Mouse (Mus musculus) ovary, postnatal 36 days (tissue): ENCODE measurements around the gene Smdt1.

ENCODE experiments used
- DNase-seq: peaks from one replicate; pipeline ENCODE4 v3.0.0; 2022; ENCODE audit warnings: low spot score, mixed read lengths

Gene Smdt1

DNA sequence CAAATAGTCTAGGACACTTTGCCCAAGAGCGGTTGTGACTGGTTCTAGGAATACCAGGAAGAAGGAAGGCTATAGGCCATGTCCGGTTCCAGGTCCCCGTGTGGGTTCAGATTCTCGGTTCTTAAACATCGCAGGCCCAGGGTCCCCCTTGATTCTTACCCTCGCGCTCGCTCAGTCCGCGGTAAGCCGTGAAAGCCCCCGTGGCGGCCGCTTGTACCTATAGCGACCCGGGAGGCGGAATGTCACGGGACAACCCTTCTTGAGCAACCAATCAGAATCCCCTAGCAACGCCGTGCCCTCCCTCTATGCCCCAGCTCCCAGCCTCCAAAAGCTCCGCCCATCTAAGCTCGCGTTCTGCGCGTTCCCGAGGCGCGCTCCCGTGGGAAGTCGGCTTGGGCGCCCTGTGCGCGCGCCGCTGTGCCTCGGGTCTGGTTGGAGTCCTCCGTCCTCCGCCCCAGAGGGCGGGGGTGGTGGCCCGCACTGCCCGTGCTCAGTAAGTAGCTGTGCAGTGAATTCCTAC is at the start of gene Smdt1, which contains the start of the genes Naga and Pheta2:
Smdt1 (plus strand) TSS at position 367 of the 520 bp plus-strand sequence.
Naga (minus strand) TSS at position 333 of the 520 bp plus-strand sequence.
Pheta2 (plus strand) TSS at position 350 of the 520 bp plus-strand sequence.
- DNase-seq: peak; percentile 96

DNA sequence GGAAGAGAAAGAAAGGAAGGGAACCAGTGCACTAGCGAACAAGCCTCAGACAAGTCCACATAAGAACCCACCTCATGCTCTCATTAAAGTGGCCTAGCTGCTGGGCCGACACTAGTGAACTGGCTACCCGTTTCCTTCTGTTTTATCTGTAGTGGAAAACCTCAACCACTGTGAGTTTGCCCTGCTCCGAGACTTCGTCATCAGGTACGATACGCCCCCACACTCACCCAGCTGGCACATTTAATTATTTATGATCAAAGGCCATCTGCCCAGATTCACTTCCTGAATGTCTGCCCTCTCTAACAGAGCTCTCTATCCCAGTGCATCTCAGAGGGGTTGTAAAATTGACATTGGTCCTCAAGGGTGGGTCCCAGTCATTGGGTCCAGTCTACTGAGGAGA is 48.5 kb upstream of the Smdt1 start:
- DNase-seq: no peak

DNA sequence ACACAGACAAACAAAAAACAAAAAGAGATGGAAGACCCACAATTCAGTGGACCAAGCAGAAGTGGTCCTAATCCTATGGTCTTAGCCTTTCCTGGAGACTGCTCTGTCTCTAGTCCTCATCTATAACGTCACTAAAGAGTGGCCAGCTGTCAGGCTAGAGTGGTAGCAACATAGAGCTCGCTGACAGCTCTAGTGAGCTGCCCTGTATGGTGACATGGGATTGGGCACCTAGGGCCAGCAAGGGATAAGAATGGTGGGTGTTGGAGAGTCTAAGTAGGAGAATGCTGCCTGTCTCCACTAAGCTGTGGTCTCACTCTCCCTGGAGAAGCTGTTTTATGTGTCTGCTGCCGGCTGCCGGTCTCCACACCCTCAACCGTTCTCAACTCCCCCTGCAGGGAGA is 45.9 kb upstream of the Smdt1 start:
- DNase-seq: no peak

DNA sequence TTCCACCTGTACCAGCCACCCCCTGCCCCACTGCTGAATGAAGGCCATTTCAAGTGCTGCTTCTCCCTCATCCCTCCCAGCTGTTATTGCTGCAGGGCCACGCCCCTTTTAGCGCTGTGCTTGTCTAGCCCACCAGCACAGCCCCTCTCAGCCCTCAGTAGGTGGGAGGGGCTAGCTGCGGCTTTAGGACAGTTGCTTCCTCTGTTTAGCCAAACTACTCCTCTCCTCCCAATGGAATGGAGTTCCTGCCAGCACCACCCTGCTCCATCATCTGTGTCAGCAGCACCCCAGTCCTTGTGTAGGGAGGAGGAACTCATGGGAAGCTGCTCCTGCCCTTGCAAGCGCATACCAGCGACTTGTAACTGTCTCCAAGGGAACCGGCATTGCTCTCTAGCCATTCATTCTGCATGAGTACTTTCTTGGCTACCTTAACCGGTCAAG is 45.5 kb upstream of the Smdt1 start:
- no peak for DNase-seq

DNA sequence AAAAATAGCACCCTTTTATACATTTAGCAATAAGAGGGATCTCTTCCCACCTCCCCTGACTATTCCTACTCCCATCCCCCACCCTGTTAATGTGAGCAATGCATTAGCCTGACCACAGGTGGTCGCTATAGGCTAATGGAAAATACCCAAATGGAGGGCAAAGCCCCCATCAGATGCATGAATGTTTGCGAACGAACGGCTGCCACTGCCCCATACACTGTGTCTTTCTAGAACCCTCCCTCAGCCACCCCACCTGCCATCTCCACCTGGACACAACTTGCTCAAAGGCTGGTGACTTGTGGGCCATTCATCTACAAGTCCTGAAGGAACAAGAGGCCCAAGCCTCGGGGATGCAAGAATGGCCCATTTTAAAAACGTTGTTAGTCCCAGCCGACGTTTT is 44.7 kb upstream of the Smdt1 start:
- DNase-seq: no peak

DNA sequence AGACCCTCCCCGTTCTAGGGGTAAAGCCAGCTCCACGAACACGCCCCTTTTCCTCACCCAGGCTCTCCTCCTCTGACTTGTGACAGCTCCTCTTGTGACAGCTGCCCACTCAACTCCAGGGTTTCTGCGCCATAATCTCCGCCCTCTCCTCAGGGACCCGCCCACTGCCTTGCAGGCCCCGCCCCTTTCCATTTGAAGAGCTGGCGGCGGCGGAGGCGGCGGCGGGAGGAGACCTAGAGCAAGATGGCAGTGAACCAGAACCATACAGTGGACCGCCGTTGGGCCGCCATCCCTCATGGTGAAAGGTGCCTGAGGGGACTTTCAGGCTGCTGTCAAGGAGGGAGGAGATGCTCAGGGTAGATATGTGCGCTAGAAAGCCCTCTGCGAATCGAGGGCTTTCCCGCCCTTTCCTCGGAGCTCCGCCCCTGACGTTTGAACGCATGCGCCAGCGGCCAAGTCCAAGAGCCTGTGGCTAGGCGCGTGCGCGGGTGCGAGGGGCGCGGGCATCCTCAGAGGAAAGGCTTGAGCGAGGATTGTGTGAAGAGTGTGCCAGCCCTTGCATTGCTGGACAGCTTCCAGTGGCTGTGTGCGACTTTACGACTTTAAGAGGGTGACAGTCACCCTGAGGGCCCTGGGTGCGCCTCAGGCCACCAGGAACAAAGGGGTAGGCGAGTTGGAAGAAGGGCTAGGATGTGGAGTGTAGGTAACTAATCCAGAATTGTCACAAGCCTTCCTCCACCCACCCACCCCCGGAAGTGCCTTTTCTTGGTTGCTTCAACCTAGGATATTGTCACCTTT is 39.8 kb upstream of the Smdt1 start, which contains the start of gene Wbp2nl:
Wbp2nl (plus strand) TSS at position 191 of the 798 bp plus-strand sequence.
- no peak for DNase-seq

DNA sequence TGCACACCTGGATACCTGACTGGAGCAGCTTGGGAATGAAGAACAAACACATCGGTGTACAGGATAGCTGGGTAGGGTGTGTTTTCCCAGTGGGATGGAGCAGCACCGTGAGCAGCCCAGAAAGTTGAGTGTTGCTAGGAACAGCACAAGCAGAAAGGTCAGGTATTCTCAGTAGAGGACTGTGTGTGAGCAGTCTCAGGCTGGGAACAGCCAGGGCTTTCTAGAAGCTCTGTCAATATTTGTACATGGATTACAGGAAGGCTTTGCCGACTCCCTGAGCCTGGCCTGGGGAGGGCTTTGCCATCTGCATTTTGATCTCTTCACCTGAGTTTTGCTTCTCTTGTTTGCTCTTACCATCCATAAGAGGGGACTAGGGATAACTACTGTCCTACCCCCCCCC is 31.7 kb upstream of the Smdt1 start:
- DNase-seq: no peak

DNA sequence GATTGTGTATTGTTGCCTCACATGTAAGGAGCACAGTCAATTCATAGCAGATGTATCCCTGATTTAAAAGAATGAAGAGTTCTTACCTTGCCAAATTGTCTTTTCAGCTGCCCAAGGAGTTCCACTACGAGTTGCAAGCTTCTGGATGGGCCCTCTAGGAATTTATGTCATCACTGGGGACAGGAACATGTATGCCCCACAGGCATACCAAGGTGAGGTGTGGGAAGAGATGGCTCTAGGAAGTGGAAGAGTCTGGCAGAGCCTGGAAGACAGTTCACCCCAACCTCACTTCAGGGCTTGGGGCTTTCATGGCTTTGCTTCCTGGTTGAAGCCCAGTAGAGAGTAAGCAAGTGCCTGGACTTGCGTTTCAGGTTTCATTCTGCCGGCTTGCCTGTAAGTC is 30.3 kb upstream of the Smdt1 start:
- no peak for DNase-seq

DNA sequence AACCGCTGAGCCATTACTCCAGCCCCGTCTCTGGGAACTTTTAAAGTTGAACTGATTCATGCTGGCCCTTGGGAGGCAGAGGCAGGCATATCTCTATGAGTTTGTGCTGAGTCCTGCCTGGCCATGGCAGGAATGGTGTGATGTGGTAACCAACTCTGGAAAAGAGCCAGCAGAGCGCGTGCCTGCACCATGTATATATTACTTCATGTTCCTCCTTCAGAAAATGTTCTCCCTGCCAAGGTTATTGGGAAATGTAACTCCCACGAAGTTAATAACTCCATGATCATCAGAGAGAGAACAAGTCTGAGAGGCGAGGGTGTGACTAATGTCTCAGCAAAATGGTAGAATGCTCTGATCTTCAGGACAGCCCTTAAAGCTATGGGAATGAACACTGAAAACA is 20.9 kb upstream of the Smdt1 start:
- no peak for DNase-seq

DNA sequence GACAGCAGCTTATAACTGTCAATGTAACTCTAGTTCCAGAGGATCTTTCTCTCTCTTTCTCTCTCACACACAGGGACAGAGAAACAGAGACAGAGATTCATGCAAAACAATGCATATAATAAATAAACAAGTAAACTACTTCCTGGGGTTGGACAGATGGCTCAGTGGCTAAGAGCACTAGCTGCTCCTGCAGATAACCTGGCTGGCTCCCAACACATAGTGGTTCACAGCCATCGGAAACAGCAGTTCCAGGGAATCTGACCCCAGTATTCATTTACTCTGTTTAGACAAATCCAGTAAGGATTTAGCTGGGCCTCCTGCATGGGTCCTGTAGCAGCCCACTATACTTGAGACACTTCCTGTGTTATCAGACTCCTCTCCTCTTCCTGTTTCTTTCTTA is 19.1 kb upstream of the Smdt1 start:
- DNase-seq: no peak

DNA sequence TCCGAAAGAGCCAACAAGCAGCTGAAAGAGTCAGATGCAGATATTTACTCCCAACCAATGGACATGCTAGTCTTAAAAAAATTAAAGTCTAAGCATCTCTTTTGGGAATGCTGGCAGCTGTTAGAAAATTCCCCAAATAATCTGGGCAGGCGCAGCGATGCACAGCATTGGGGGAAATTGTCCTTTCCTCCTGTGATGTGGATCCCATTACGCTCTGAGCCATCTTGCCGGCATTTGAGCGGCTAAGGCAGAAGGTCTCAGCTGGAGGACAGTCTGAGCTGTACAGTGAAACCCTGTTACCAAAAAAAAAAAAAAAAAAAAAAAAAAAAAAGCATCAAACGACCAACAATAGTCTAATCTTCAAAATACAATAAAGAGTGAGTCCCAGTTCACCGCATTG is 16.6 kb upstream of the Smdt1 start:
- no peak for DNase-seq

DNA sequence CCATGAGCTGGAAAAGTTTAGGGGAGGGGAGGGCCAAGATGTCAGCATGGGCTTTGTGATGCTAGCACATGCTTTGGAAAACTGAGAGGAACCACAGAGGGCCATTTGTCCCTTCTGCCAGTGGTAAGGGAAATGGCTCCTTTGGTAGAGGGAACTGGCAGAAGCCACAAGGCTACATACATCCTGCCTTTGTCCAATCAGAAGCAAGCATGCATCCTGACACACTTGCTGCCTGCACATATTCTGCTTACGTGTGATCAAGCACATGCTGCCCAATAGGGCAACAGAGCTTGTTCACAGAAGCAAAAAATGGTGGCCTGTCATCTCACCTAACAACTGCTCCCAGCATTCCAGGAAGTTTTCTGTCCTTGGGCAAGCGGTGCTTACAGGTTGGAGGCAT is 13.4 kb upstream of the Smdt1 start:
- DNase-seq: no peak

DNA sequence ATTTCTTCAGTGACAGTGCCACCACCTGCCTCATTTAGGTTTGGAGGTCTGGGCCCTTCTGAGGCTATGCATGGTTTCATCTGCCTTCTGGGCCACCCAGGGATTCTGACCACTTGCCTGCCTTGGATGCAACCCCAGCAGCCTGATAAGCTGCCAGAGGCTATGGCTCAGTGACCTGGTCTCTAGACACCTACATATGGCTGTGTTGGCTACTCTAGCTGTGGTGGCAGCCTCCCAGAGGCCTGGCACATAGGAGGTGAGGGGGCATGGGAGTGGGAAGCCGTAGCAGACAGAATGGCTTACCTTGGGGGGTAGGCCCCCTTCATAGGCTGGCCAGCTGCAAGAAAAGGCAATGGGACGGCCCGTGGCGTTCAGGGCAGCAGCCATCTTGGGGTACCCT is 3.6 kb upstream of the Smdt1 start:
- no peak for DNase-seq

DNA sequence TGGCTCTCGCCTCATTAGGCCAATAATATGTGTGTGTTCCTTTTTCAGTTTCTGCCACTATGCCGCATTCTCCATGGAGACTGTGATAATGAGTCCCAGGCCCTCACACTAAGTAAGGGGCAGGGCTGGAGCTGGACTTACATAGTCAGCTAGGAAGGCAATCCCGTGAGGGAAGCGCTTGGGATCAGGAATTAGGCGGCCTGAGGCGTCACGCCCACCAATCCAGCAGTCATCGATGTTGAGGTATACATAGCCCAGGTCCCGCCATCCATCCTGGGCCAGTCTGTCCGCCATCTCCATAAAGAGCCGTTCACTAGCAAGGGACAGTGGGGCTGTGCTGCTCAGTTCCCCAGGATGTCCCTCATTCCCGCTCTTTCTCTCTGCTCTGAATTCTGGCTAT is 2.1 kb upstream of the Smdt1 start:
- no peak for DNase-seq

DNA sequence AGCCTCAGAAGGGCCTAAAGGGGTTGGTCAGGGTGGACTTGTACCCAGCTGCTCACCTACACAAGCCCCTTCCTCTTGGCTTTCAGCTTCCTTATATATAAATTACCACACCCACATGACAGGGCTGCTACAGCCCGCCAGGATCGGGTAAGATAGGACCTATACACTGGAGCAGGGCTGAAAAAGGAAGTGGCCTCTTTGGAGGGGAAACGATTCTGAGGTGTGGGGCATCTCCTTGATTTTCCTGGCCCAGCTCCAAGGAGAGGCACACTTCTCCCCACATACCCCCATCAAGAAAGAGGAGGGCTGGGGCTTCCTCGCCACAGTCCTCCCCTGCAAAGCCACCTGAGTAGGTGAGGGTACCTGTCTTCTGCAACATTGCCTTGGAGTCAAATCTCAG is 884 bp upstream of the Smdt1 start:
- DNase-seq: no peak

DNA sequence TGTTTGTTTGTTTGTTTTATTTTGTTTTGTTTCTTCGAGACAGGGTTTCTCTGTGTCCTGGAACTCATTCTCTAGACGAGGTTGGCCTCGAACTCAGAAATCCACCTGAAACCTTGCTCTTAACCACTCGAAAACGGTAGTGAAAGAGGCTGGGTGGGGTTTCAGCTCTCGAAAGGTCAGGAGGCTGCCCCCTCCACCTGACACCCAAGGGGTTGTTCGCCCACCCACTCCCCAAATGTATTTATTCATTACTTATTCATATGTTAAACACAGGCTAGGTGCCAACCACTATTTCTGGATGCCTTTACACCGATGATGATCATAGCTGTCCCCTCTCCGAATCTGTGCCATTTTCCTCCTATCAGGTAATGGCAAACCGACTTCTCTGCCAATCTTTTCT is 391 bp downstream of the Smdt1 start:
- no peak for DNase-seq

DNA sequence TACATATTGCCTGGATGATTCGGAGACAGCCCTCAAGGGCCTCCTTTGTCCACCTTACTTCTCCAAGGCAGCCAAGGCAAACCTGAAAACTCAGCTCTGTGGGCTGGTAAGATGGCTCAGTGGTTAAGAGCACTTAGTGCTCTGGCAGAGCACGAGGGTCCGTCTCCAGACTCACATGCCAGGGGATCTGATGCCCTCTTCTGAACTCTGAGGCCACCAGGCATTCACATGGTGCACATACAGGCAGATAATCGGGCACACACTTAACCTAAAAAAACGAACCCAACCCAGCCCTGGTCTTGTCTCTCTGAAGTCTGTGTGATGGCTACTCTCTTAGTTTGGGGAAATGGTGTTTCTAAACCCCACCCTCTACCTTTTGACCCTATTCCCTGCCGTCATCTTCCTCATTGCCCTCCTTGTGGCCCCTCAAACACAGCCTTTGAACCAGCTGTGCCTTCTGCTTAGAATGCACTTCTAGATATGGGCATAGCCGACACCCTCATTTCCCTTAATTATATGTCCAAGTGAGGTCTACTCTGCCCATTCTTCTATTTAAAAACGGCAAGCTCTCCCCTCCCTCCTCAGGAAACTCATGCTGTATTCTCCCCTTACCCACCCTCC is 985 bp downstream of the Smdt1 start:
- no peak for DNase-seq

DNA sequence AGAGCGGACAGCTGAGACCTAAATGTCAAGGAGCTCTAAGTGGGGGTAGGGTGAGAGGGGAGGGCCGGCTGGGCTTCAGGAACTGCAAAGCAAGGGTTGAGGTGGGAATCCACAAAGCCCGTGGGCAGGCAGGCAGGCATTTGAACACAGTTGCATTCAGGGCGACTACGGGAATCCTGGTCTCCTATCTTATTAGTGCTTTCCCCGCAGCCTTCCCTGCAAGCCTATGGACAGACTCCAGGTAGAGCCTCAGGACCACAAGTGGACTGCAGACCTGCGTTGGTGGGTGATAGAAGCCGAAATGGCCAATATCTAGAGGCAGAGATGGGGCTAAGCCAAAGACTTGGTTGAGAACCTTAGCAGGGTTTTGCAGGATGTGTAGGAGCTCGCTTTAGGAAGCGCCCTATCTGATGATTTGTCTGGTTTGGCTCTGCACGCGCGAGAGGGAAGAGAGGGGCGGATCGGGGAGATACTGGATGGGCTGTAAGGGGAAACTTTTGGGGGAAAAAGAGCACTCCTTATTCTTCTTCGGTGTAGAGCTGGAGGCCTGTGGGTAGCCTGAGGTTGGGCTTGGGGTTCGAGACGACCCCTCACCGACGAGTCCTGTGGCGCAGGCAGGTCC is 1.8 kb downstream of the Smdt1 start:
- DNase-seq: no peak

DNA sequence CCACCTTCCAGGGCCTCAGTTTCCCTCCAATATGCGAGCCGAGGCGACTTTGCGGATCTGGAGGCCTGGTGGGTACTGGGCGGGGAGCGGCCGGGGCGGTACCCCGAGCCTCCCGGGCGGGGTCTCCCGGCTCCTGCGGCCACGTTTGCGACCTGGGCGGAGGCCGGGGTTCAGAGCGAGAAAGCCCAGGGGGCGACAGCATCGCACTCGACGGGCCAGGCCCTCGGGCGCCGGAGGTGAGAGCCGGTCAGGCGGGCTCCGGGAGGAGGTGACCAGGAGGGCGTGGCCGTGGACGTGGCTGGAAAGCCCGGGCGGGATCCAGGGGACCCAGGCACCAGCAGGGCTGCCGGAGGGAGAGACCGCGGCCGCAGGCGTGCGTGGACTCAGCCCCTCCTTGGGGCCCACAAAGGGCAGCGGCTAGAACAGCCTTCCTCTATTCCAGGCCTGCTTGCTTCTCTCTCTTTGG is 2.3 kb downstream of the Smdt1 start:
- DNase-seq: peak; percentile 59

DNA sequence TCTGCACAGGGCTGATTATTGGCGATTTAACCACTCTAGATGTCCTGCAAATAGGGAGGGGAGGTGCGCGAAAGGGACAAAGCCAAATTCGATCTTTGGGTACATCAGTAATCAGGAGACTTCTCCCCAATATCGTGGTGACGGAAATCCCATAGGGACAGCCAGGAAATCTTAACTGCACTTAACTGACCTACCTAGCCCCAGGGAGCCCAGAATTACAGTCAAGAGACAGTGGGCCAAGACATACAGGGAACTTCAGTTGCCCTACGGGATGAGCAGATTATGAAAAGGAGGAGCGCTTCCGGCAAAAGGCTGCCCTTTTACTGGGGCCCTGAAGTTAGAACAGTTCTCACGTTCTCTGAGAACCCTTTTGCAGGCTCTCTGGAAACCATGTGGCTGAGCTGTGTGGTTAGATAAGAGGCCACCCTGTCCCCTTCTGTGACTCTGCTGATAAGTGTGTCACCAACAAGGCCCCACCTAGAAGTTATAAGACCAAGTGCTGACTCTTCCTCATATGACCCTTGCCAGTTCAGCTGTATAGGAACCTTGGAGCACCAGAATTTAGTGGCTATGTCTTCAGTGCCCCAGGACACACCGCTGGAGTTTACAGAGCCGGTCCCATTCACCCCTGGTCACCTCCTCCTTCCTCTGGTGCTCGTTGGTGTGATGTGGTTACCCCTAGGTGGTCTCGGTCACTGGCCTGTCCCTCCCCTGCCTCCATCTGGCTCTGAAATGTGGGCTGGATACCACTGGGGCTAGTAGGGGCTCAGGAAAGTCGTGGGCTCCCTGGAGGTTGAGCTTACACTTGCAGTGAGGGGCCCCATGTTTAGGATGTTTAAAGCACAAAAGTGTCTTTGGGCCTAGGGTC is 3.1 kb downstream of the Smdt1 start:
- no peak for DNase-seq

DNA sequence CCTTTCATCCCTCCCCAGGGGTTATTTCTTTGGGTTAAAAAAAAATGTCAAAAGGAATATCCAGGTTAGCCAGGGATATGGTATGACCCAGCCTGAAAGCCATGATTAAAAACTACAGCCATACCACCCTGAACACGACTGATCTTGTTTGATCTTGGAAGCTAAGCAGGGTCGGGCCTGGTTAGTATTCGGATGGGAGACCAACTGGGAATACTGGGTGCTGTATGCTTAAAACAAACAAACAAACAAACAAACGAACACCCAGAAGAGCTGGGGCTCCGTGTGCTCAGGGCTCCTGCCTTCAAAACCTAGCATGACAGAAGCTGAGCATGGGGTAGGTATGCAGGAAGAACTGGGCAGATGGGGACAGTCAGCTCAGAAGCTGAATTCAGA is 3.8 kb downstream of the Smdt1 start:
- DNase-seq: no peak
